Mouse (Mus musculus): ENCODE measurements around the gene Zbtb17. TPM values are rescaled to one million over a fixed set of nuclear protein-coding genes. Genes with fewer than 3 reads are reported as not detected.

Zbtb17 gene
- polyA plus RNA-seq, 1 experiment from 2014 or later, result 42.7 TPM

GRCm38 (mm10) chr4:141479411-141479810 is 35.0 kb downstream of the Zbtb17 start:
- Histone ChIP-seq H3K4me1 (replicated peaks) (peaks cover 11% of the 10 kb centered on the region), H3K36me3 (peaks cover 78% of the 10 kb centered on the region), H3K9ac (no peak overlapping the region), H3K4me3 (no peak overlapping the region), H3K9me3 (no peaks in the 10 kb centered on the region), H3K27me3 (no peaks in the 10 kb centered on the region), H3K4me2 (no peak overlapping the region), H3K27ac (replicated peaks) (no peak overlapping the region)
- ATAC-seq (ENCODE audit: low FRiP score, low read depth), result no peak
- WGBS, result 84% methylated on average over 8 of the region's 8 CpGs

- Histone ChIP-seq H3K9ac (no peak overlapping the region), H3K9me3 (no peaks in the 10 kb centered on the region), H3K36me3 (peaks cover 77% of the 10 kb centered on the region), H3K27me3 (no peaks in the 10 kb centered on the region), H3K4me2 (no peak overlapping the region), H3K27ac (replicated peaks) (no peak overlapping the region), H3K4me3 (no peak overlapping the region), H3K4me1 (replicated peaks) (no peaks in the 10 kb centered on the region)
- ATAC-seq (ENCODE audit: low FRiP score, low read depth), result no peak
- 86% methylated on average over 11 of the region's 11 CpGs for WGBS
Observed at GRCm38 (mm10) chr4:141484071-141484470, 39.6 kb downstream of the Zbtb17 start.

GRCm38 (mm10) chr4:141487581-141487980 is 43.1 kb downstream of the Zbtb17 start:
- H3K27me3 ChIP-seq, result no peaks in the 10 kb centered on the region
- H3K36me3 ChIP-seq, result peaks cover 79% of the 10 kb centered on the region
- H3K9me3 ChIP-seq, result no peaks in the 10 kb centered on the region
- no peaks in the 10 kb centered on the region for H3K4me1 ChIP-seq (replicated peaks)
- WGBS, result 93% methylated on average over 11 of the region's 11 CpGs
- no peak for ATAC-seq (ENCODE audit: low FRiP score, low read depth)
- no peak overlapping the region for H3K4me2 ChIP-seq
- no peak overlapping the region for H3K27ac ChIP-seq (replicated peaks)
- no peak overlapping the region for H3K4me3 ChIP-seq
- H3K9ac ChIP-seq, result no peak overlapping the region

GRCm38 (mm10) chr4:141488670-141489069 is 44.2 kb downstream of the Zbtb17 start:
- Histone ChIP-seq H3K4me1 (replicated peaks) (no peaks in the 10 kb centered on the region), H3K4me2 (no peak overlapping the region), H3K4me3 (no peak overlapping the region), H3K27ac (replicated peaks) (no peak overlapping the region), H3K36me3 (peaks cover 75% of the 10 kb centered on the region), H3K9me3 (no peaks in the 10 kb centered on the region), H3K27me3 (no peaks in the 10 kb centered on the region), H3K9ac (no peak overlapping the region)
- 91% methylated on average over 4 of the region's 4 CpGs for WGBS
- no peak for ATAC-seq (ENCODE audit: low FRiP score, low read depth)

- Histone ChIP-seq H3K9me3 (no peaks in the 10 kb centered on the region), H3K4me2 (no peak overlapping the region), H3K27me3 (no peaks in the 10 kb centered on the region), H3K9ac (no peak overlapping the region), H3K4me1 (replicated peaks) (peaks cover 16% of the 10 kb centered on the region), H3K4me3 (no peak overlapping the region), H3K36me3 (no peaks in the 10 kb centered on the region), H3K27ac (replicated peaks) (no peak overlapping the region)
- WGBS, result 72% methylated on average over 4 of the region's 4 CpGs
- no peak for ATAC-seq (ENCODE audit: low FRiP score, low read depth)
Observed at GRCm38 (mm10) chr4:141500637-141501036, 56.2 kb downstream of the Zbtb17 start.

- no peaks in the 10 kb centered on the region for H3K27me3 ChIP-seq
- no peaks in the 10 kb centered on the region for H3K36me3 ChIP-seq
- no peaks in the 10 kb centered on the region for H3K9me3 ChIP-seq
- H3K4me2 ChIP-seq, result no peak overlapping the region
- peaks cover 19% of the 10 kb centered on the region for H3K4me1 ChIP-seq (replicated peaks)
- no peak overlapping the region for H3K27ac ChIP-seq (replicated peaks)
- H3K9ac ChIP-seq, result no peak overlapping the region
- WGBS, result 74% methylated on average over 5 of the region's 5 CpGs
- H3K4me3 ChIP-seq, result no peak overlapping the region
- no peak for ATAC-seq (ENCODE audit: low FRiP score, low read depth)
Observed at GRCm38 (mm10) chr4:141501058-141501457, 56.6 kb downstream of the Zbtb17 start.

- no peaks in the 10 kb centered on the region for H3K9me3 ChIP-seq
- H3K27ac ChIP-seq (replicated peaks), result no peak overlapping the region
- no peak for ATAC-seq (ENCODE audit: low FRiP score, low read depth)
- WGBS, result 62% methylated on average over 5 of the region's 5 CpGs
- peaks cover 33% of the 10 kb centered on the region for H3K4me1 ChIP-seq (replicated peaks)
- no peak overlapping the region for H3K4me2 ChIP-seq
- no peak overlapping the region for H3K9ac ChIP-seq
- H3K36me3 ChIP-seq, result no peaks in the 10 kb centered on the region
- no peak overlapping the region for H3K4me3 ChIP-seq
- H3K27me3 ChIP-seq, result no peaks in the 10 kb centered on the region
Observed at GRCm38 (mm10) chr4:141502723-141503122, 58.3 kb downstream of the Zbtb17 start.

GRCm38 (mm10) chr4:141504471-141504870 is 60.0 kb downstream of the Zbtb17 start:
- Histone ChIP-seq H3K9me3 (no peaks in the 10 kb centered on the region), H3K9ac (no peak overlapping the region), H3K27ac (replicated peaks) (no peak overlapping the region), H3K36me3 (no peaks in the 10 kb centered on the region), H3K4me1 (replicated peaks) (peaks cover 30% of the 10 kb centered on the region), H3K4me3 (no peak overlapping the region), H3K27me3 (no peaks in the 10 kb centered on the region), H3K4me2 (no peak overlapping the region)
- ATAC-seq (ENCODE audit: low FRiP score, low read depth), result no peak
- WGBS, result 85% methylated on average over 4 of the region's 4 CpGs

GRCm38 (mm10) chr4:141505810-141506209 is 61.4 kb downstream of the Zbtb17 start:
- peak; percentile 3; the same call in 1 of the 2 replicates for ATAC-seq (ENCODE audit: low FRiP score, low read depth)
- H3K4me3 ChIP-seq, result no peak overlapping the region
- H3K9ac ChIP-seq, result no peak overlapping the region
- no peaks in the 10 kb centered on the region for H3K27me3 ChIP-seq
- H3K27ac ChIP-seq (replicated peaks), result no peak overlapping the region
- WGBS, result 95% methylated on average over 11 of the region's 11 CpGs
- H3K9me3 ChIP-seq, result no peaks in the 10 kb centered on the region
- peaks cover 26% of the 10 kb centered on the region for H3K4me1 ChIP-seq (replicated peaks)
- no peaks in the 10 kb centered on the region for H3K36me3 ChIP-seq
- H3K4me2 ChIP-seq, result no peak overlapping the region

- H3K36me3 ChIP-seq, result no peaks in the 10 kb centered on the region
- H3K9ac ChIP-seq, result no peak overlapping the region
- no peaks in the 10 kb centered on the region for H3K27me3 ChIP-seq
- peak overlapping the region; percentile 29 for H3K4me2 ChIP-seq
- H3K4me3 ChIP-seq, result no peak overlapping the region
- H3K9me3 ChIP-seq, result no peaks in the 10 kb centered on the region
- peaks cover 25% of the 10 kb centered on the region for H3K4me1 ChIP-seq (replicated peaks)
- peak overlapping the region; percentile 86 for H3K27ac ChIP-seq (replicated peaks)
- ATAC-seq (ENCODE audit: low FRiP score, low read depth), result peak; percentile 81
- WGBS, result 49% methylated on average over 10 of the region's 10 CpGs
Observed at GRCm38 (mm10) chr4:141506352-141506751, 61.9 kb downstream of the Zbtb17 start.

- Histone ChIP-seq H3K27ac (replicated peaks) (peak overlapping the region; percentile 86), H3K36me3 (no peaks in the 10 kb centered on the region), H3K4me3 (no peak overlapping the region), H3K4me2 (peak overlapping the region; percentile 5; the same call in 1 of the 2 replicates), H3K4me1 (replicated peaks) (peaks cover 24% of the 10 kb centered on the region), H3K9ac (0 out of 2 replicates have a peak overlapping the region, but pooled peaks have one; percentile 12), H3K27me3 (no peaks in the 10 kb centered on the region), H3K9me3 (no peaks in the 10 kb centered on the region)
- peak; percentile 46; the same call in 1 of the 2 replicates for ATAC-seq (ENCODE audit: low FRiP score, low read depth)
- WGBS, result 75% methylated on average over 10 of the region's 10 CpGs
Observed at GRCm38 (mm10) chr4:141506893-141507292, 62.4 kb downstream of the Zbtb17 start.

- H3K27me3 ChIP-seq, result no peaks in the 10 kb centered on the region
- no peaks in the 10 kb centered on the region for H3K9me3 ChIP-seq
- no peak overlapping the region for H3K4me3 ChIP-seq
- H3K27ac ChIP-seq (replicated peaks), result no peak overlapping the region
- H3K4me1 ChIP-seq (replicated peaks), result peaks cover 38% of the 10 kb centered on the region
- H3K4me2 ChIP-seq, result no peak overlapping the region
- WGBS, result 86% methylated on average over 13 of the region's 13 CpGs
- H3K9ac ChIP-seq, result no peak overlapping the region
- no peak for ATAC-seq (ENCODE audit: low FRiP score, low read depth)
- H3K36me3 ChIP-seq, result 0 out of 2 replicates have a peak, but pooled peaks cover under 1% of the 10 kb centered on the region
Observed at GRCm38 (mm10) chr4:141510457-141510856, 66.0 kb downstream of the Zbtb17 start.

GRCm38 (mm10) chr4:141512145-141512544 is 67.7 kb downstream of the Zbtb17 start:
- no peak overlapping the region for H3K27ac ChIP-seq (replicated peaks)
- H3K9me3 ChIP-seq, result no peaks in the 10 kb centered on the region
- no peak for ATAC-seq (ENCODE audit: low FRiP score, low read depth)
- no peak overlapping the region for H3K4me2 ChIP-seq
- WGBS, result 75% methylated on average over 6 of the region's 6 CpGs
- H3K27me3 ChIP-seq, result no peaks in the 10 kb centered on the region
- H3K4me1 ChIP-seq (replicated peaks), result peaks cover 24% of the 10 kb centered on the region
- H3K36me3 ChIP-seq, result peaks cover 16% of the 10 kb centered on the region; the same call in 1 of the 2 replicates
- H3K9ac ChIP-seq, result no peak overlapping the region
- no peak overlapping the region for H3K4me3 ChIP-seq

All from hindbrain, embryonic 15.5 days (tissue).